Mouse (Mus musculus): Measurements from ENCODE around the gene Cyp4f37. TPM values are rescaled to one million over a fixed set of nuclear protein-coding genes. Genes with fewer than 3 reads are reported as not detected.
A peak's percentile ranks its signal among the peaks of the same experiment; 100 is the strongest.

The Cyp4f37 gene
- polyA plus RNA-seq, 1 experiment from 2014 or later: not detected

GRCm38 (mm10) chr17:32676040-32676635, 55.0 kb downstream of the Cyp4f37 start:
- no peak for TF ChIP-seq CTCF (IDR thresholded peaks at IDR 0.05)
- no peak for TF ChIP-seq EP300 (IDR thresholded peaks at IDR 0.05)
- H3K4me2 ChIP-seq (replicated peaks; ENCODE audit: low read depth, low read length): 0 out of 2 replicates have a peak overlapping the region, but pooled peaks have one; percentile 11
- ATAC-seq: no peak
- no peak overlapping the region for H3K9ac ChIP-seq (replicated peaks; ENCODE audit: low read depth)
- no peaks in the 10 kb centered on the region for H3K36me3 ChIP-seq (ENCODE audit: insufficient read depth, low read length)
- peak; percentile 14 for DNase-seq (ENCODE audit: low spot score)
- H3K9me3 ChIP-seq (ENCODE audit: low read length): no peaks in the 10 kb centered on the region
- H3K27me3 ChIP-seq (replicated peaks; ENCODE audit: insufficient read depth, low read length): no peaks in the 10 kb centered on the region
- no peaks in the 10 kb centered on the region for H3K4me1 ChIP-seq (ENCODE audit: insufficient read depth, low read depth, low read length)
- WGBS: 29% methylated on average over 21 of the region's 21 CpGs
- no peak overlapping the region for H3K27ac ChIP-seq (ENCODE audit: low read length)
- H3K4me3 ChIP-seq (ENCODE audit: low read depth, low read length): no peak overlapping the region

GRCm38 (mm10) chr17:32680404-32680803, 59.3 kb downstream of the Cyp4f37 start:
- Histone ChIP-seq H3K4me3 (ENCODE audit: low read depth, low read length) (no peak overlapping the region), H3K9me3 (ENCODE audit: low read length) (no peaks in the 10 kb centered on the region), H3K4me1 (ENCODE audit: insufficient read depth, low read depth, low read length) (no peaks in the 10 kb centered on the region), H3K4me2 (replicated peaks; ENCODE audit: low read depth, low read length) (no peak overlapping the region), H3K9ac (replicated peaks; ENCODE audit: low read depth) (no peak overlapping the region), H3K27me3 (replicated peaks; ENCODE audit: insufficient read depth, low read length) (no peaks in the 10 kb centered on the region), H3K27ac (ENCODE audit: low read length) (no peak overlapping the region), H3K36me3 (ENCODE audit: insufficient read depth, low read length) (no peaks in the 10 kb centered on the region)
- TF ChIP-seq CTCF (IDR thresholded peaks at IDR 0.05): peak; percentile 81
- TF ChIP-seq EP300 (IDR thresholded peaks at IDR 0.05): no peak
- DNase-seq (ENCODE audit: low spot score) (peak; percentile 62), ATAC-seq (no peak)
- 15% methylated on average over 2 of the region's 2 CpGs for WGBS

GRCm38 (mm10) chr17:32685048-32685750, 64.1 kb downstream of the Cyp4f37 start, which contains the start of gene Cyp4f15:
Cyp4f15 (plus strand) TSS chr17:32685627.
- H3K9ac ChIP-seq (replicated peaks; ENCODE audit: low read depth): no peak within 1 kb of the TSS
- no peak within 1 kb of the TSS for H3K4me3 ChIP-seq (ENCODE audit: low read depth, low read length)
- H3K36me3 ChIP-seq (ENCODE audit: insufficient read depth, low read length): no peaks in the 10 kb centered on the region
- ATAC-seq: no peak
- no peak within 1 kb of the TSS for H3K4me2 ChIP-seq (replicated peaks; ENCODE audit: low read depth, low read length)
- H3K4me1 ChIP-seq (ENCODE audit: insufficient read depth, low read depth, low read length): no peaks in the 10 kb centered on the region
- no peak for DNase-seq (ENCODE audit: low spot score)
- no peak within 1 kb of the TSS for H3K27ac ChIP-seq (ENCODE audit: low read length)
- 24% methylated on average over 7 of the region's 7 CpGs for WGBS
- H3K9me3 ChIP-seq (ENCODE audit: low read length): no peaks in the 10 kb centered on the region
- no peak for TF ChIP-seq EP300 (IDR thresholded peaks at IDR 0.05)
- TF ChIP-seq CTCF (IDR thresholded peaks at IDR 0.05): no peak
- H3K27me3 ChIP-seq (replicated peaks; ENCODE audit: insufficient read depth, low read length): no peaks in the 10 kb centered on the region

Other genes with a start within 250 kb of the Cyp4f37 start
- 12.1 and 12.8 TPM in 2 replicates for gene Wiz, start 231.9 kb upstream of the Cyp4f37 start, polyA plus RNA-seq (2015; fragmentation: Nextera tagmentation; extraction: Ambion mirVana)
- gene Rasal3, start 217.7 kb upstream of the Cyp4f37 start, polyA plus RNA-seq (2015; fragmentation: Nextera tagmentation; extraction: Ambion mirVana): 0.79 and 1.2 TPM in 2 replicates
- gene Pglyrp2, start 197.1 kb upstream of the Cyp4f37 start, polyA plus RNA-seq (2015; fragmentation: Nextera tagmentation; extraction: Ambion mirVana): 0.05 TPM in 1 of 2 replicates, not detected in the other
- gene Cyp4f39, start 168.6 kb upstream of the Cyp4f37 start, polyA plus RNA-seq (2015; fragmentation: Nextera tagmentation; extraction: Ambion mirVana): 3.2 and 4.9 TPM in 2 replicates
- 5.0 and 5.2 TPM in 2 replicates for gene Cyp4f17, start 115.3 kb upstream of the Cyp4f37 start, polyA plus RNA-seq (2015; fragmentation: Nextera tagmentation; extraction: Ambion mirVana)
- 19.5 and 19.7 TPM in 2 replicates for gene Cyp4f16, start 84.8 kb upstream of the Cyp4f37 start, polyA plus RNA-seq (2015; fragmentation: Nextera tagmentation; extraction: Ambion mirVana)
- not detected in 2 replicates for gene Cyp4f40, start 37.6 kb downstream of the Cyp4f37 start, polyA plus RNA-seq (2015; fragmentation: Nextera tagmentation; extraction: Ambion mirVana)
- gene Cyp4f15, start 64.3 kb downstream of the Cyp4f37 start, polyA plus RNA-seq (2015; fragmentation: Nextera tagmentation; extraction: Ambion mirVana): 0.33 and 0.39 TPM in 2 replicates
- gene Zfp871, start 167.0 kb downstream of the Cyp4f37 start, polyA plus RNA-seq (2015; fragmentation: Nextera tagmentation; extraction: Ambion mirVana): 18.9 and 21.5 TPM in 2 replicates
- 0.29 and 0.45 TPM in 2 replicates for gene Zfp811, start 188.6 kb downstream of the Cyp4f37 start, polyA plus RNA-seq (2015; fragmentation: Nextera tagmentation; extraction: Ambion mirVana)
- 4.6 and 5.6 TPM in 2 replicates for gene Zfp799, start 209.0 kb downstream of the Cyp4f37 start, polyA plus RNA-seq (2015; fragmentation: Nextera tagmentation; extraction: Ambion mirVana)